Mouse (Mus musculus): ENCODE data around the gene Ptprj. TPM values are rescaled to one million over a fixed set of nuclear protein-coding genes. Genes with fewer than 3 reads are reported as not detected.
A peak's percentile ranks its signal among the peaks of the same experiment; 100 is the strongest.

Gene Ptprj
- polyA plus RNA-seq, 1 experiment from 2014 or later = 3.7 TPM

DNA sequence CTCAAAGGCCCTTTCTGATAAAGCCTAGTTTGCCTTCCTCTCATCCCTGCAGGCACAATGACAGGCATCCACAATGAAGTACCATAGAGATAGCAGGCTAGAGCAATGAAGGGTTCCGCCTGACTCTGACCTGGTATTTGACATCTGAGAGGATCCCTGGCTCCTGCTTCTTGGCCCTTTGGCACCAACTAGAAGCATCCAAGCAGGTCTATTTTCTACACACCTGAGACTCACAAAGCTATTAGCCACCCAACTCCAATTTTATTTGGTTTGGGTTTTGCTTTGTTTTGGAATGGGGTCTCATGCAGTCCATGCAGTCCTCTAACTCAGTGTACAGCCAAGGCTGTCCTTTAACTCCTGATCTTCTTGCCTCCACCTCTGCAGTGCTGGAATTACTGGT, 7.7 kb upstream of the Ptprj start:
- Histone ChIP-seq H3K9ac (replicated peaks) (no peak overlapping the region), H3K4me1 (no peaks in the 10 kb centered on the region), H3K27me3 (no peaks in the 10 kb centered on the region), H3K4me3 (no peak overlapping the region), H3K4me2 (replicated peaks) (no peak overlapping the region), H3K36me3 (no peaks in the 10 kb centered on the region), H3K9me3 (no peaks in the 10 kb centered on the region), H3K27ac (replicated peaks) (no peak overlapping the region)
- WGBS = 88% methylated on average over 1 of the region's 1 CpGs
- ATAC-seq (replicated peaks) = no peak

DNA sequence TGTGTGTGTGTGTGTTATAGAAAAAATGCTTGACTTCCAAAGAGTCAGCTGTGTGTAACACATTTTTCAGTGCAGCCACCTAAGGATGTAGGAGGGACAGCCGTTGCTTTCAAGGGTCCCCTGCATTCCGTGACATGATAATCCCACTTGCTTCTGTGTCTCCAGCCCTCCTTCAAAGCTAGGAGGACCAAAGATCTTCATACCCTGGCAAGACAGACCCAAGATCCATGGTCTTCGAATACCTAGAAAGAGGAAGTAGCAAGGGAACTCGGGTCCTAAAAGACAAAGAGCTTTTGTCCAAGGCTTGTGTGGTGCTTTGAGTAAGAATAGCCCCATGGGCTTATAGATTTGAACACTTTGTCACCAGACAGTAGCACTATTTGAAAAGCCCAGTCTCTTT, 4.1 kb upstream of the Ptprj start:
- Histone ChIP-seq H3K27me3 (0 out of 2 replicates have a peak, but pooled peaks cover 3% of the 10 kb centered on the region), H3K4me3 (no peak overlapping the region), H3K4me2 (replicated peaks) (no peak overlapping the region), H3K27ac (replicated peaks) (no peak overlapping the region), H3K9me3 (no peaks in the 10 kb centered on the region), H3K9ac (replicated peaks) (no peak overlapping the region), H3K36me3 (no peaks in the 10 kb centered on the region), H3K4me1 (peaks cover 6% of the 10 kb centered on the region)
- no peak for ATAC-seq (replicated peaks)
- WGBS = 47% methylated on average over 4 of the region's 4 CpGs

DNA sequence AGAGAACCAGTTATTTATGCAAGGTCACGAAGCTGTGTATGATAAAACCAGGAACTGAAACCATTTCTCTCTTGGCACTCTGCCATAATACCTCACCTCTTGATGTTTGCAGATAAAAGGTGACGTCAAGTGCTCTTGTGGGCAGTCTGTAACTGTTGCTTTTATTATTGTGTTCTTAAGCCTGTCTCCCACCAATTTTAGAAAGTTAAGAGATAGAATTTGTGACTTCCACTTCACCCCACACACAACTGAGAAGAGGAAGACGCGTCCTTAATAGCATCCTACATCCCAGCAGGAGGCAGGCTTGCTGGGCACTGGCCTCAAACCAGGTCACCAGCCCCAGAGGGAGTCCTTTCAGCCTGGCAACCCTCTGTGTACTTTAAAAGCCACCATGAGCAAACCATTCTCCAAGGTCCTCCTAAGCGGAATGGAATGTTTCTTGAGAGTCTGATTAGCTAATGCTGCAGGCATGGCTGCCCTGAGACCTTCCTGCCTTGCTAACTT, 3.2 kb upstream of the Ptprj start:
- Histone ChIP-seq H3K27ac (replicated peaks) (no peak overlapping the region), H3K27me3 (0 out of 2 replicates have a peak, but pooled peaks cover 3% of the 10 kb centered on the region), H3K9ac (replicated peaks) (no peak overlapping the region), H3K36me3 (no peaks in the 10 kb centered on the region), H3K4me3 (no peak overlapping the region), H3K4me1 (peaks cover 11% of the 10 kb centered on the region), H3K4me2 (replicated peaks) (no peak overlapping the region), H3K9me3 (no peaks in the 10 kb centered on the region)
- ATAC-seq (replicated peaks) = no peak
- 22% methylated on average over 5 of the region's 5 CpGs for WGBS

- Histone ChIP-seq H3K4me1 (peaks cover 14% of the 10 kb centered on the region), H3K4me2 (replicated peaks) (no peak overlapping the region), H3K27ac (replicated peaks) (no peak overlapping the region), H3K27me3 (0 out of 2 replicates have a peak, but pooled peaks cover 3% of the 10 kb centered on the region), H3K36me3 (no peaks in the 10 kb centered on the region), H3K9me3 (no peaks in the 10 kb centered on the region), H3K9ac (replicated peaks) (no peak overlapping the region), H3K4me3 (no peak overlapping the region)
- 36% methylated on average over 2 of the region's 2 CpGs for WGBS
- ATAC-seq (replicated peaks) = no peak
Observed at GRCm38 (mm10) chr2:90582814-90583213, 2.4 kb upstream of the Ptprj start.

DNA sequence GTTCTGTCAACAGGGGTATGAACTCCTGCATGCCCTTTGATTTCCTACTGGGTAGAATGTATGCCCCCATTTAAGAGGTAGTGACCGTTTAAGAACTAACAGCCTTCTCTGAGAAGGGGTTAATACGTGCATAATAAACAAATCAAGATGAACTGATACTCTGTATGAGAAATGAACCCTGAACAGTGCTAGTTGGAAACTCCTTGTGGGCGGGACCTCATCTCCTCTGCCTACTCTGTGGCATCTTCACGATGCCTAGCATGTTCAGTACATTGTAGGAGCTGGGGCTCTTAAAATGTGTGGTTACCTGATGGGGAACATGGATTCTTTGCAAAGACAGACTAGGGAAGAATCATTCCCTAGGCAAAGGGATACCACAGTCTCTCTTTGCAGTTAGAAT, 1.9 kb upstream of the Ptprj start:
- 82% methylated on average over 4 of the region's 4 CpGs for WGBS
- ATAC-seq (replicated peaks) = no peak
- no peak overlapping the region for H3K4me3 ChIP-seq

DNA sequence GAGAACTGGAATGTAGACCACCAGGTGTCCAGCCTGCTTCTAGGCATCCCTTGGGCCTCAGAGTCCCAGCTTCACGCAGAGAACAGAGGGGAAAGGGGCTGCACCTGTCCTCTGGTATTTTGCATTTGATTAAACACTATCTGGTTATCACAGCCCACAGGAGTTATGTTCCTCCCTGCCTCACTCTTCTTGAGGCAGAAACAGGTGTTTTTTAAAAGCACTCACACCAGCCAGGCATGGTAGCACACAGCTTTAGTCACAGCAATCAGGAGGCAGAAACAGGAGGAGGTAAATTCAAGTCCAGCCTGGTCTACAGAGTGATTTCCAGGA, 1.3 kb upstream of the Ptprj start:
- no peak overlapping the region for H3K4me2 ChIP-seq (replicated peaks)
- no peak overlapping the region for H3K27ac ChIP-seq (replicated peaks)
- no peaks in the 10 kb centered on the region for H3K9me3 ChIP-seq
- no peaks in the 10 kb centered on the region for H3K36me3 ChIP-seq
- no peak for ATAC-seq (replicated peaks)
- H3K27me3 ChIP-seq = 0 out of 2 replicates have a peak, but pooled peaks cover 3% of the 10 kb centered on the region
- H3K4me1 ChIP-seq = peaks cover 14% of the 10 kb centered on the region
- no peak overlapping the region for H3K9ac ChIP-seq (replicated peaks)
- H3K4me3 ChIP-seq = no peak overlapping the region
- WGBS = 48% methylated on average over 1 of the region's 1 CpGs

More for the DNA sequence above, 1.9 kb upstream of the Ptprj start:
- Histone ChIP-seq H3K27me3 (0 out of 2 replicates have a peak, but pooled peaks cover 3% of the 10 kb centered on the region), H3K9me3 (no peaks in the 10 kb centered on the region), H3K4me1 (peaks cover 14% of the 10 kb centered on the region), H3K36me3 (no peaks in the 10 kb centered on the region), H3K4me2 (replicated peaks) (no peak overlapping the region), H3K9ac (replicated peaks) (no peak overlapping the region), H3K27ac (replicated peaks) (no peak overlapping the region)

GRCm38 (mm10) chr2:90581006-90581795, 754 bp upstream of the Ptprj start:
- ATAC-seq (replicated peaks) = peak; percentile 30
- 14% methylated on average over 11 of the region's 11 CpGs for WGBS
- H3K9ac ChIP-seq (replicated peaks) = peak overlapping the region; percentile 81
- H3K4me3 ChIP-seq = peak overlapping the region; percentile 73
- H3K27ac ChIP-seq (replicated peaks) = peak overlapping the region; percentile 83
- H3K4me2 ChIP-seq (replicated peaks) = peak overlapping the region; percentile 65
- peaks cover 14% of the 10 kb centered on the region for H3K4me1 ChIP-seq
- no peaks in the 10 kb centered on the region for H3K36me3 ChIP-seq
- no peaks in the 10 kb centered on the region for H3K9me3 ChIP-seq
- 0 out of 2 replicates have a peak, but pooled peaks cover 3% of the 10 kb centered on the region for H3K27me3 ChIP-seq

DNA sequence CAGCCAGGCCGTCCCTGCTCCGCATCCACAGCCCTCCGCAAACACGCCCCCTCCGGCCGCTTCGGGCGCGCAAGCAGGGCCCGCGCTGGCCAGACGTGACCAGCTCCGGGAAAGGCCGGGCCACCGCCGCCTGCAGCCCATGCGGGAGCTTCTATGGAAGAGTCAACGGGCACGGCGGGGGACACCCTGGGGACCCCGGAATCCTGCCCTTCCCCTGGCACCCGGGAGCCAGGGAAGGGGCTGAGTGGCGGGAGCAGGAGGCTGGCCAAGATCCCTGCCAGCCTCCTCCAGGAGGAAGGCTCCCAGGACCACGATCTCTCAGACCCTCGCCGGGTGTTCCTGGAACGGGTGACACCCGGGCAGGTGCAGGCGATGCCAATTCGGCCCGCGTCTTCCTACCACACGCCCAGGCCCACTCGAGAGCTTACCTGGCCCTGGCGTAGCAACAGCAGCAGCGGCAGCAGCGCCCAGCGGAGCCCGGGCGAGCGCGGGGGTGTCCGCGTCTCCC, 665 bp downstream of the Ptprj start:
- Histone ChIP-seq H3K27ac (replicated peaks) (peak overlapping the region; percentile 83), H3K4me1 (peaks cover 14% of the 10 kb centered on the region), H3K27me3 (0 out of 2 replicates have a peak, but pooled peaks cover 3% of the 10 kb centered on the region), H3K36me3 (no peaks in the 10 kb centered on the region), H3K9ac (replicated peaks) (peak overlapping the region; percentile 81), H3K4me3 (peak overlapping the region; percentile 73), H3K9me3 (no peaks in the 10 kb centered on the region), H3K4me2 (replicated peaks) (peak overlapping the region; percentile 65)
- under 1% methylated on average over 44 of the region's 44 CpGs for WGBS
- peak; percentile 59 for ATAC-seq (replicated peaks)

DNA sequence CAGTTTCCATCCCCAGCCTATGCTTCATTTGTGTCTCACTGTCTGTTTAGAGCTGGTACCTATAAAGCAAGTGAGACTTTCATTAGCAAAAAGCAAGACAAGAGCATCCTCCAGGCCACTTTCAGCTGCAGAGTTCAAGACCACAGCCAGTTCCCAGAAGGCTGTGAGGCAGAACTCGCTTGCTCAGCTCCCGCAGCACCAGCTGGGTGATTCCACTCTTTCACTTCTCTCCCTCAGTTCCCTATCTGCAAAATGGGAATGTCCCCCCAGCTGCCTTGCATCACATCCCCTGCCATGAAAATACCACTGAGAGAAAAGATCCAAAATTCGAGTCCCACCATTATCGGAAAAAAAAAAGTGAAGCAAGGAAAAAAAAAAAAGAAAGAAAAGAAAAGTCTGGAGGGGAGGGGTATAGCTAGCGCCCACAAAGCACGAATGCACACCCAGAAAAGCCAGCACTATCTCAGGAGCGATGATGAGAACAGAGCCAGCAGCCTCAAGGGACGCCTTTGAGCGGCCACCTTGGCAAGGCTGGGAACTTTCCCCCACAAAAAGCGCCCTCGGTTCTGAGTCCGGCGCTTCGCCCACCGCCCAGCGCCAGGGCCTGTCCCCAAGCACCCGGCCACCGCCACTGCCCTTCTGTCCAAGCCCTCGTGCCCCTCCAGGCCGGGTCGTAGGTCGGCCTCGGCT, 1.3 kb downstream of the Ptprj start:
- WGBS = 1% methylated on average over 23 of the region's 23 CpGs
- Histone ChIP-seq H3K36me3 (no peaks in the 10 kb centered on the region), H3K27me3 (0 out of 2 replicates have a peak, but pooled peaks cover 3% of the 10 kb centered on the region), H3K4me1 (peaks cover 16% of the 10 kb centered on the region), H3K4me3 (peak overlapping the region; percentile 73), H3K27ac (replicated peaks) (peak overlapping the region; percentile 83), H3K4me2 (replicated peaks) (peak overlapping the region; percentile 65), H3K9me3 (no peaks in the 10 kb centered on the region), H3K9ac (replicated peaks) (peak overlapping the region; percentile 81)
- ATAC-seq (replicated peaks) = peak; percentile 18

- H3K9ac ChIP-seq (replicated peaks) = no peak overlapping the region
- no peak overlapping the region for H3K27ac ChIP-seq (replicated peaks)
- no peak for ATAC-seq (replicated peaks)
- no peaks in the 10 kb centered on the region for H3K9me3 ChIP-seq
- WGBS = 94% methylated on average over 7 of the region's 7 CpGs
- no peaks in the 10 kb centered on the region for H3K36me3 ChIP-seq
- H3K27me3 ChIP-seq = 0 out of 2 replicates have a peak, but pooled peaks cover 3% of the 10 kb centered on the region
- H3K4me2 ChIP-seq (replicated peaks) = no peak overlapping the region
- H3K4me3 ChIP-seq = no peak overlapping the region
- H3K4me1 ChIP-seq = peaks cover 18% of the 10 kb centered on the region
Observed at GRCm38 (mm10) chr2:90577451-90578279, 2.8 kb downstream of the Ptprj start.

GRCm38 (mm10) chr2:90576936-90577335, 3.5 kb downstream of the Ptprj start:
- Histone ChIP-seq H3K4me2 (replicated peaks) (no peak overlapping the region), H3K27ac (replicated peaks) (no peak overlapping the region), H3K9ac (replicated peaks) (no peak overlapping the region), H3K36me3 (no peaks in the 10 kb centered on the region), H3K27me3 (no peaks in the 10 kb centered on the region), H3K4me1 (peaks cover 18% of the 10 kb centered on the region), H3K4me3 (no peak overlapping the region), H3K9me3 (no peaks in the 10 kb centered on the region)
- no peak for ATAC-seq (replicated peaks)
- WGBS = 15% methylated on average over 1 of the region's 1 CpGs

Data from forebrain, embryonic 15.5 days (tissue).